Mouse (Mus musculus) ES-E14 (cell line): ENCODE results near the gene Gdf9.

Source experiments
- CHD2 ChIP-seq: IDR thresholded peaks from 2 replicates; pipeline ENCODE4 v1.6.1; 2014; ENCODE audit warnings: mild to moderate bottlenecking, low read depth, low read length, inconsistent platforms
- MAFK ChIP-seq: IDR thresholded peaks from 2 replicates; pipeline ENCODE4 v1.6.1; 2014; ENCODE audit warnings: mild to moderate bottlenecking, low read depth, low read length, inconsistent platforms; ENCODE audit not compliant: insufficient read depth
- ZC3H11A ChIP-seq: IDR thresholded peaks from 2 replicates; pipeline ENCODE4 v1.6.1; 2012; ENCODE audit warnings: low read depth, mild to moderate bottlenecking, inconsistent platforms, low read length, borderline replicate concordance

GRCm38 (mm10) chr11:53418048-53418447 lies 12.8 kb upstream of the Gdf9 start:
- TF ChIP-seq CHD2, result no peak
- no peak for TF ChIP-seq ZC3H11A
- no peak for TF ChIP-seq MAFK
